Mouse (Mus musculus) heart, postnatal 10 days (tissue): ENCODE measurements around the gene Gsg1l. TPM values are rescaled to one million over a fixed set of nuclear protein-coding genes. Genes with fewer than 3 reads are reported as not detected.

Source experiments
- total RNA-seq, 2 experiments: library from RNA; stranded (reverse); gene quantifications; 2 replicates each; pipeline ENCODE4 v1.2.3; 2021

Gene Gsg1l
- total RNA-seq, 2 experiments from 2014 or later, result 12.1 to 13.3 TPM

Other genes starting within 250 kb of the Gsg1l start
- gene Xpo6, start 118.1 kb upstream of the Gsg1l start, total RNA-seq, result 10 to 100 TPM; 39.7 to 41.4 TPM
- 10 to 100 TPM; 68.7 to 77.1 TPM for gene Sbk1, start 190.2 kb upstream of the Gsg1l start, total RNA-seq